Mouse (Mus musculus): Measurements from ENCODE around the gene Ror2. TPM values are rescaled to one million over a fixed set of nuclear protein-coding genes. Genes with fewer than 3 reads are reported as not detected.

Gene Ror2
- polyA plus RNA-seq, 1 experiment from 2014 or later: 3.5 TPM

GRCm38 (mm10) chr13:53075006-53075405, 210.9 kb downstream of the Ror2 start:
- no peak overlapping the region for H3K9ac ChIP-seq (replicated peaks)
- WGBS: 42% methylated on average over 5 of the region's 5 CpGs
- H3K36me3 ChIP-seq: no peaks in the 10 kb centered on the region
- no peaks in the 10 kb centered on the region for H3K9me3 ChIP-seq
- no peak overlapping the region for H3K4me3 ChIP-seq (replicated peaks)
- H3K27ac ChIP-seq: peak overlapping the region; percentile 27; the same call in 1 of the 2 replicates
- H3K4me1 ChIP-seq (replicated peaks): peaks cover 26% of the 10 kb centered on the region
- H3K4me2 ChIP-seq (replicated peaks): no peak overlapping the region
- no peaks in the 10 kb centered on the region for H3K27me3 ChIP-seq
- peak; percentile 55; the same call in 1 of the 2 replicates for ATAC-seq

- H3K4me2 ChIP-seq (replicated peaks): no peak overlapping the region
- H3K4me3 ChIP-seq (replicated peaks): no peak overlapping the region
- no peak overlapping the region for H3K27ac ChIP-seq
- H3K9ac ChIP-seq (replicated peaks): no peak overlapping the region
- H3K9me3 ChIP-seq: no peaks in the 10 kb centered on the region
- WGBS: 73% methylated on average over 22 of the region's 22 CpGs
- H3K4me1 ChIP-seq (replicated peaks): peaks cover 6% of the 10 kb centered on the region; the same call in 1 of the 2 replicates
- H3K27me3 ChIP-seq: 0 out of 2 replicates have a peak, but pooled peaks cover 2% of the 10 kb centered on the region
- no peak for ATAC-seq
- no peaks in the 10 kb centered on the region for H3K36me3 ChIP-seq
Measured at GRCm38 (mm10) chr13:53069076-53069690, 216.7 kb downstream of the Ror2 start.

- Histone ChIP-seq H3K9me3 (no peaks in the 10 kb centered on the region), H3K4me1 (replicated peaks) (peaks cover 6% of the 10 kb centered on the region; the same call in 1 of the 2 replicates), H3K4me3 (replicated peaks) (no peak overlapping the region), H3K27ac (no peak overlapping the region), H3K4me2 (replicated peaks) (no peak overlapping the region), H3K9ac (replicated peaks) (no peak overlapping the region), H3K27me3 (0 out of 2 replicates have a peak, but pooled peaks cover 2% of the 10 kb centered on the region), H3K36me3 (no peaks in the 10 kb centered on the region)
- WGBS: 21% methylated on average over 8 of the region's 8 CpGs
- ATAC-seq: no peak
Measured at GRCm38 (mm10) chr13:53068461-53068860, 217.5 kb downstream of the Ror2 start.

- H3K36me3 ChIP-seq: no peaks in the 10 kb centered on the region
- no peak overlapping the region for H3K4me3 ChIP-seq (replicated peaks)
- no peak overlapping the region for H3K9ac ChIP-seq (replicated peaks)
- H3K4me2 ChIP-seq (replicated peaks): no peak overlapping the region
- peaks cover 6% of the 10 kb centered on the region; the same call in 1 of the 2 replicates for H3K4me1 ChIP-seq (replicated peaks)
- H3K9me3 ChIP-seq: no peaks in the 10 kb centered on the region
- 79% methylated on average over 11 of the region's 11 CpGs for WGBS
- H3K27ac ChIP-seq: no peak overlapping the region
- ATAC-seq: no peak
- H3K27me3 ChIP-seq: 0 out of 2 replicates have a peak, but pooled peaks cover 2% of the 10 kb centered on the region
Measured at GRCm38 (mm10) chr13:53067949-53068348, 218.0 kb downstream of the Ror2 start.

GRCm38 (mm10) chr13:53065122-53065521, 220.8 kb downstream of the Ror2 start:
- no peak for ATAC-seq
- Histone ChIP-seq H3K4me1 (replicated peaks) (peaks cover 6% of the 10 kb centered on the region; the same call in 1 of the 2 replicates), H3K9ac (replicated peaks) (no peak overlapping the region), H3K36me3 (no peaks in the 10 kb centered on the region), H3K4me3 (replicated peaks) (no peak overlapping the region), H3K27me3 (0 out of 2 replicates have a peak, but pooled peaks cover 2% of the 10 kb centered on the region), H3K4me2 (replicated peaks) (no peak overlapping the region), H3K9me3 (no peaks in the 10 kb centered on the region), H3K27ac (no peak overlapping the region)
- WGBS: 91% methylated on average over 11 of the region's 11 CpGs

- no peak overlapping the region for H3K4me3 ChIP-seq (replicated peaks)
- 0 out of 2 replicates have a peak, but pooled peaks cover 2% of the 10 kb centered on the region for H3K27me3 ChIP-seq
- H3K4me2 ChIP-seq (replicated peaks): no peak overlapping the region
- H3K9ac ChIP-seq (replicated peaks): no peak overlapping the region
- 75% methylated on average over 1 of the region's 1 CpGs for WGBS
- H3K27ac ChIP-seq: no peak overlapping the region
- ATAC-seq: no peak
- H3K36me3 ChIP-seq: no peaks in the 10 kb centered on the region
- H3K9me3 ChIP-seq: no peaks in the 10 kb centered on the region
- peaks cover 6% of the 10 kb centered on the region; the same call in 1 of the 2 replicates for H3K4me1 ChIP-seq (replicated peaks)
Measured at GRCm38 (mm10) chr13:53064681-53065080, 221.2 kb downstream of the Ror2 start.

Other genes with a start within 250 kb of the Ror2 start
- 27.4 and 28.7 TPM in 2 replicates for gene Sptlc1, start 91.3 kb upstream of the Ror2 start, polyA plus RNA-seq (2015; fragmentation: Nextera tagmentation; extraction: Ambion mirVana)
- gene Msx2, start 186.9 kb upstream of the Ror2 start, polyA plus RNA-seq (2015; fragmentation: Nextera tagmentation; extraction: Ambion mirVana): 1.6 TPM in 2 replicates

All from midbrain, embryonic 13.5 days (tissue).